Mouse (Mus musculus) layer of hippocampus, adult 11-12 months (tissue): ENCODE data around the gene Selenok.

ENCODE experiments used
- DNase-seq: peaks from one replicate; pipeline ENCODE4 v3.0.0; 2022; ENCODE audit warnings: low spot score

The Selenok gene

GRCm38 (mm10) chr14:29968075-29968821 lies at the start of gene Selenok:
Selenok (plus strand) TSS chr14:29968308.
- peak; percentile 98 for DNase-seq

DNA sequence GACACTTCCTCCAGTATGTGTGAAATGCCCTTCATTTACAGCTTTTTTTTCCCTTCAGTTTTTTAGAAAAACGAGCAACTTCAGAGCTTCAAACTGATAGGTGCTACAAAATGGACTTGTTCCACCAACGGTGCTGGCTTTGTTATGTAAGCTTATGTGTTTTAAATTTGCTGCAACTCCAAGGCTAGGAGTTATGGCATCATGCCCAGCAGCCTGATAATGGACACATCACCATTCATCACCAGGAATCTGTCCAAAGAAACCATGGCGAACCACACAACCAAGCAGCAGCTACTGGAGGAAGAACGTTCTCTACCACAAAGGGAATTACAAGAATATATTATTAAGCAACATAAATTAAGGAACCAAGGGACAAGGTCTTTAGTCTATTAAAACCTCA lies 39.1 kb upstream of the Selenok start:
- no peak for DNase-seq

DNA sequence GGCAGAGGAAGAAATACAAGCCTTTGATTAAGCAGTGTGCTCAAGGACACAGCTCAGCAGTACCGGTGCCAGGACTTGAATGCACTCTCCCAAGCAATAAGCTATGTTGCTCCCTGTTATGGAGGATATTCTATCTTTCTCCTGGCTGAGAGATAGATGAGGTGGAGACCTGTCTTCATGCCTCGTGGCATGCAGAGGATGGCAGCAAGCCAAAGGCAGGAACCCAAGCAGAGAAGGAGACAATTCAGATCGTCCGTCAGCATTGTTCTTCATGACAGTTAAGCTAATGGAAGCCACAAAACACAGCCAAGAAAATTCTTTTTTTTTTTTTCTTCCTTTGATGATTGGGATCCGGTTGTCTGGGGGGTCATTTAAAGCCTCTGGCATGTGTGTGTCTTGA lies 32.6 kb upstream of the Selenok start:
- DNase-seq: no peak

DNA sequence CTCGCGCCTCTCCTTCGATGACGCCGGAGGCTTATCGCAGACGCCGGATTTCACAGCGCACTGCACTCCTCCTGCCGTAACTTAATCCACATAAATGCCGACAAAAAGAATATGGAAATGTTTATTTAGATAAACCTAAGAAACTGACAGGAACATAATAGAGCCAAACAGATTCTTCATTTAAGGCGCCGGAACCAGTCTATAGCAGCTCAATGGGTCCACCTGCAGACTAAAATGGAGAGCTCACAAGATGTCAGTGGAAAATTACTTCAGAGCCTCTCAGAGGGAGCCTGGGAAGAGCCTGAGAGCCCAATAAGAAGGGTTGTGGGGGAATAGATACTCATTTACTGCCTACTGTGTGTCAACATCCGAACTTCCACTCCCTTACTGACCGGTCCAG lies 30.6 kb upstream of the Selenok start:
- DNase-seq: peak; percentile 47

DNA sequence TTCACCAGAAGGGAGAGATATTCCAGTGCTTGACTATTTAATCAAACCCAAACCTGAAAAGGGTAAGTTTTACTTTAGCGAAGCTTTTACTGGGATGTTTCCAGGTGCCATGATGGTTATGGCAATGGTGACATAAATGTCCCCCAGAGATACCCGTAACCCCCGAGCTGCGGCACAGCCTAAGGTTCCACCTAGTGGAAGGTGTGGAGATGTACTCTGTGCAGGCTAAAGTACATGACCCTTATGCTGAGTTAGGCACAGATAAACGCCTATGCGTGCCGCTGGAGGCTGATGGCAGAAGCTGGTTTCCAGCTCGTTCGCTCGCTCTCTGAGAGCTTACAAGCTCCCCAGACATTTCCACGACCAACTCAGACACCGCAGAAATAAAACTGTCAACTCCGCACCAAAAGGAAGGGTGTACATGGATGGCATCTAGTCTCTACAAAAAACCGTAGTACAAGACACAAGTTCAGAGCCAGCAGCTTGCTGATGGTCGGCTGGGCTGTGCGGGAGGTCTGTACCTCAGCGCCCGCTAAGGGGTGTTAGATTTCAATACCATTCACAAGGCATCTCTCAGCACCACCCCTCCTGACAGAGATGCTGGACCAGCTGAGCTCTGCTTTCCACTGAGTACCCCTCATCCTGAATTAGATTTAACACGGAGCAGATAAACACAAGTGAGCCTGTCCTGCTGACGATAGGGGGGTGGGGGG lies 28.4 kb upstream of the Selenok start:
- no peak for DNase-seq

DNA sequence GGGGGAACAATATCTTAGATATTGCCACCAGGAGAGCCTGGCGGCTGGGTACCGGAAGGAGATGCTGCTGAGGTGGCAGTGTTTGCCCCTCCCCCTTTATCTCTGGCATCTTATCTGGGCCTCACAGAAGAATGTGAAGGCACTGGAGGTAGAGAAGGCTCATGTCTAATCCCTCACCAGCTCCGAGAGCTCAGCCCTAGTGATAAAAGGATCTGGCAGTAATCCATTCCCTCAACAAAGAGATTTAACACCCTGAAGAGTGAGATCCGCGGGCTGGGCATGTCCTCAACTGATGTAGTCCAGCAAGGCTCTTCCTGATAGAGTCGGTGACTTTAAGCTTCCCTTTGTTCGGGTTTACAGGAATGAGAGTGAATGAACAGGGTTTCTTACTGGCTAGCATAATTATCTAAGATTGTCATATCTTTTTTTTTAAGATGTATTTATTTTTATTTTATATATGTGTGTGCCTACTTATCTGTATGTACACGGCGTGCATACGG lies 27.7 kb upstream of the Selenok start:
- DNase-seq: no peak

GRCm38 (mm10) chr14:29940877-29941276 lies 27.2 kb upstream of the Selenok start:
- peak; percentile 64 for DNase-seq

GRCm38 (mm10) chr14:29946761-29947309 lies 21.3 kb upstream of the Selenok start:
- no peak for DNase-seq

DNA sequence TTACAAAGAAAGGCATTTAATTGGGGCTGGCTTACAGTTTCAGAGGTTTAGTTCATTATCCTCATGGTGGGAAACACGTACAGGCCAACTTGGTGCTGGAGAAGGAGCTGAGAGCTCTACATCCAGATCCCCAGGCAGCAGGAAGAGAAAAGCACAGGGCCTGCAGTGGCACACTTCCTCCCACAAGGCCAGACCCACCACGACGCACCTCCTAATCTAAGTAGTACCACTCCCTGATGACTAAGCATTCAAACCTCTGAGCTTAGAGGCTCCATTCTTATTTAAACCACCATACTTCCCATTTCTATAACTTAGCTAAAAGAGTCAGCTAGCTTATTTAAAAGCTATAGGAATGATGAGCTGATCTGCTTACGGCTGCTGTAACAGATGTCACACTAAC lies 17.3 kb upstream of the Selenok start:
- DNase-seq: no peak

- DNase-seq: no peak
Observed at GRCm38 (mm10) chr14:29957393-29957792, 10.7 kb upstream of the Selenok start.

DNA sequence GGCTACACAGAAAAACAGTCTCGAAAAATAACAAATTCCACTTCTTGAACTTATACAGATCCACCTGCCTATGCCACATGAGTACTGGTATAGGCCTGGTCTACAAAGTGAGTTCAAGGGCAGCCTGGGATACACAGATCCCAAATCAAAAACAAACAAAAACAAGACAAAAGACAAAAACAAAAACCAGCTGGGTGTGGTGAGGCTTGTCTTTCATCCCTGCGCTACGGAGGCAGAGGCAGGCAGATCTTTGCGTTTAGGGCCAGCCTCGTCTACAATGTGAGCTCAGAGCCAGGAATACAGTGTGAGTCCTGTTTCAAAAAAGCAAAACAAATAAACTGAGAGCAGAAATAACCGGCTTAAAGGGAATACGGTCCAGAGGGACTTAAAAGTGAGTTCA lies 497 bp upstream of the Selenok start:
- DNase-seq: no peak

DNA sequence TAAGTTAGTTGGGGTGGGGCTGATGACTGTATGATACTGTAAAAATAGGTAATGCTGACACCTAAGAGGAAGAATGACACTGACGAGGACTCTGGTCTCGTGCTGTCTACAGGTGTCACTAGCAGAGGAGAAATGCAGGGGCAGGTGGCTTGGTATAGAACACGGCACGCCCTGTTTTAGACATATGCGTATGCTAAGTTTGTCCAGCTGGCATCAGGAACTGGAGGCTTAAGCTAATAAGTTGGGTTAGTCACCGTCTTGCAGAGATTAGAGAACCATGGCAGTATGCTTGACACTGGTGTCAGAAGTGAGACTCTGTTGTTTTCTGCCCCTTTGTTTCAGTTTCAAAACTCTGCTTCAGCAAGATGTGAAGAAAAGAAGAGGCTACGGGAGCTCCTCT lies 3.3 kb downstream of the Selenok start:
- DNase-seq: no peak

DNA sequence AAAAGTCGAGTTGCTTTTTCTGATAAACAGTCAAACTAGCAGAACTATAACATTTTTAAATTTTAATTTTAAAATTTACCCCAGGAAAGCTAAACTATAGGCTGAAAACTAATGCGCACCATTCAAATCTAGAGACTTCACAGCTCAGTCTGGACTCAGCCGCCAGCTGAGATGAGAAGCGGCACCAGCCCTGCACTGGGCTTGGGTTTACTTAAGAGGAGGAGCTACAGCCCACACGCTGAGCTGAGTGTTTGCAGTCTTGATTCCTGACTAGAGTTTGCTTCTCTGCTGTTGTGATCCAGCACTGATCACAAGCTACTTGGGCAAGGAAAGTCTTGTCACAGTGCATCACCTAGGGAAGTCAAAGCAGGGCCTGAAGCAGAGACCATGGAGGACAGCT lies 3.9 kb downstream of the Selenok start:
- DNase-seq: no peak

DNA sequence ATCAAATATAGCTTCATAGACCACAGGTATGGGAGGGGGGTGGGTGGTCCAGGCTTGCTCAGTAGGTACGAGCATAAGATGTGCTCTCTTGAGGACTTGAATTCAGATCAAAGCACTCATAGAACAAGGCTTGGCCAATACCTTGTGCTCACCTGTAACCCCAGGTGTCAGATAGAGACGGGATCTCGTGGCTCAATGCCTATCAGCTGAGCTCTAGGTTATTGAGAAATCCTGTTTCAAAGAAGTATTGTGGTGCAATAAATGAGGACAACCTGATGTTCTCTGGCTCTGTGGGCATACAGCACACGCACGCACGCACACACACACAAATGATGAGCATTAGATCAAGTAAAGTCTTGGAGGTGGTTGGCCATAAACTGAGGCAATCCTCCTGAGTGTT lies 8.8 kb downstream of the Selenok start:
- DNase-seq: no peak

GRCm38 (mm10) chr14:29978254-29979204 lies 10.4 kb downstream of the Selenok start, which contains the start of gene Actr8:
Actr8 (plus strand) TSS chr14:29978337.
- DNase-seq: peak; percentile 90

GRCm38 (mm10) chr14:29980447-29981205 lies 12.5 kb downstream of the Selenok start:
- no peak for DNase-seq

- DNase-seq: no peak
Observed at GRCm38 (mm10) chr14:29986096-29986495, 18.0 kb downstream of the Selenok start.

DNA sequence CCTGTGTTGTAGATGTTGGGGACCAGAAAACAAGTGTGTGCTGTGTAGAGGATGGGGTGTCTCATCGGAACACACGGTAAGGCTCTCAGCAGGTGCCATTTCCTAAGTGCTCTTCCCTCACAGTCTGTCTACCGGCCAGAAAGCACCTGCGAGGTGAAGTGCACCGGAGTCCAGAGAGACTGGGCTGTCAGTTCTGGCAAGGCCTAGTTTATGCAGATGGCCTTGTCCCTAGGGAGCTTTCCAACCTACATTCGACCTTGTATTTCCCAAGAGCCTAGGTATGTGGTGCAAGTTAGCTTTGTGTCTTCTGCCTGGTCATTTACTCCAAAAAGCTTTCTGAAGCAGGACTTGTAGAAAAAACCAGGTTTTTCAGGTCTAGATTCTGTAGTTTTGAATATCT lies 19.2 kb downstream of the Selenok start:
- no peak for DNase-seq

- DNase-seq: no peak
Observed at GRCm38 (mm10) chr14:29987739-29988138, 19.6 kb downstream of the Selenok start.

DNA sequence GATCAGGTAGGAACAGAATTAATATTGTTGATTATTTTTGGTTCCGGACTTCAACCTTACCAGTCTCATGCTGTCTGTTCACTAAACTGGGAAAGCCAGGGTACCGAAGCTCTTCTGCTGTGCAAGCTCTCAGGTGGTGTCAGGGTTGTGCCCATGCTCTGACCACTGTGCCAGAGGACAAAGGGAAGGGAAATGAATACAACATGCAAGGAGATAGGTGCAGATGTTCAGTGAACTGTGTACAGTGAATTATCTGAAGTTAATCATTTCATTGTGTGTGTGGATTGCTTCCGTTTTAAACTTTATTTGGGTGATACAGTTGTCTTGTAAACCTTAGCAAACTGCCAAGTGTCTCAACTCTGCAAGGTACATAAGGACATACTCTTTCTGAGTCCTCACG lies 20.2 kb downstream of the Selenok start:
- no peak for DNase-seq

- DNase-seq: no peak
Observed at GRCm38 (mm10) chr14:29994976-29995375, 26.9 kb downstream of the Selenok start.
